Mouse (Mus musculus) heart, embryonic 14.5 days (tissue): ENCODE measurements around the gene Rhou. TPM values are rescaled to one million over a fixed set of nuclear protein-coding genes. Genes with fewer than 3 reads are reported as not detected.
A peak's percentile ranks its signal among the peaks of the same experiment; 100 is the strongest.

Experiments
- ATAC-seq: fragments of 200-750 bp; cut with Nextera tagmentation; 2 replicates; pipeline ENCODE4 v1.8.0; 2017; ENCODE audit warnings: low read depth, moderate TSS enrichment; ENCODE audit not compliant: insufficient number of reproducible peaks, insufficient read depth, low FRiP score
- H3K27ac ChIP-seq, 2 experiments: fragments of 200-500 bp in 1 of 2; fragments of 300-500 bp in 1 of 2; sonication (generic) in 1 of 2; replicated peaks in 1 of 2; 2 replicates each; pipeline ENCODE4 v1.5.1; 2012 to 2014; ENCODE audit warnings: low read depth in 2 of 2, low read length in 2 of 2, control low read depth in 1 of 2, mild to moderate bottlenecking in 1 of 2, mixed read lengths in 1 of 2; ENCODE audit not compliant: control insufficient read depth in 1 of 2, insufficient read depth in 1 of 2
- H3K27me3 ChIP-seq: fragments of 300-500 bp; sonication (generic); 2 replicates; pipeline ENCODE4 v1.6.1; 2014; ENCODE audit warnings: mild to moderate bottlenecking, low read length, control low read depth; ENCODE audit not compliant: control insufficient read depth, insufficient read depth
- H3K36me3 ChIP-seq: fragments of 300-500 bp; sonication (generic); 2 replicates; pipeline ENCODE4 v1.6.1; 2014; ENCODE audit warnings: mild to moderate bottlenecking, control low read depth, low read length, mixed read lengths; ENCODE audit not compliant: control insufficient read depth, insufficient read depth
- H3K4me1 ChIP-seq, 2 experiments: fragments of 200-500 bp in 1 of 2; fragments of 300-500 bp in 1 of 2; sonication (generic) in 1 of 2; 2 replicates each; pipeline ENCODE4 v1.6.1; 2012 to 2014; ENCODE audit warnings: low read length in 2 of 2, control low read depth in 1 of 2, mixed read lengths in 1 of 2; ENCODE audit not compliant: control insufficient read depth in 2 of 2, insufficient read depth in 2 of 2
- H3K4me2 ChIP-seq: fragments of 300-500 bp; sonication (generic); 2 replicates; pipeline ENCODE4 v1.6.1; 2014; ENCODE audit warnings: mild to moderate bottlenecking, low read length
- H3K4me3 ChIP-seq, 2 experiments: fragments of 200-500 bp in 1 of 2; fragments of 300-500 bp in 1 of 2; sonication (generic) in 1 of 2; 2 replicates each; pipeline ENCODE4 v1.5.1; 2012 to 2014; ENCODE audit warnings: low read length in 2 of 2, mild to moderate bottlenecking in 2 of 2, control low read depth in 1 of 2, low read depth in 1 of 2, moderate library complexity in 1 of 2; ENCODE audit not compliant: control insufficient read depth in 1 of 2, insufficient read depth in 1 of 2
- H3K9ac ChIP-seq: fragments of 300-500 bp; sonication (generic); 2 replicates; pipeline ENCODE4 v1.6.1; 2014; ENCODE audit warnings: mild to moderate bottlenecking, low read length
- H3K9me3 ChIP-seq: fragments of 300-500 bp; sonication (generic); 2 replicates; pipeline ENCODE4 v1.6.1; 2016; ENCODE audit warnings: low read length, control low read depth; ENCODE audit not compliant: control insufficient read depth
- WGBS: fragments of 180-500 bp; shearing (Covaris S2); extraction: QIAGEN DNeasy Blood & Tissue Kit; methylation state at CpG from one replicate; pipeline ENCODE4 v1.1.7; 2014; 5-methylcytosine and 5-hydroxymethylcytosine counted together
- polyA plus RNA-seq: library from polyadenylated mRNA; unstranded; fragments of >200 nt; fragmentation: Nextera tagmentation; extraction: Ambion mirVana; gene quantifications from 2 replicates; pipeline ENCODE4 v1.2.1, GENCODE M21; 2014

Gene Rhou
- polyA plus RNA-seq, 1 experiment from 2014 or later, result 10.0 TPM

DNA sequence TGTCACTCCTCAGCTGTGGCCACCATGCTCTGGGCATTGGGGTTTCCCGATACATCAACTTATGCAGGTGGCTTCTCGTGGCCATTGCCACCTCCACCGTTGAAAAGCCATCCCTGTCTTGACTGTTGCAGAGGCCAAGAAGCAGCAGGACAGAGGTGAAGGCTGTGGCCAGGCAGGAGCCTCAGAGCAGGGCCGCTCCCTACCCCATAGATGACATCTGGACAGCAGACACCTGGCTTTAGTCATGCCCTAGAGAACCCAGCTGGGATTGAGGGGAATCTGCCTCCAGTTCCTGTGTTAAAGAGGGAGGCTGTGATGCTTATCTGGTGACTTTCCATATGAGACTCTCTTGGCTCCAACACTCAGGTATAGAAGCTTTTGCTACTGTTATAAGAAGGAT lies 24.7 kb downstream of the Rhou start:
- WGBS, result 82% methylated on average over 4 of the region's 4 CpGs
- ATAC-seq, result no peak

GRCm38 (mm10) chr8:123682073-123682761 lies 28.5 kb downstream of the Rhou start:
- no peaks in the 10 kb centered on the region for H3K9me3 ChIP-seq
- no peaks in the 10 kb centered on the region for H3K27me3 ChIP-seq
- no peak overlapping the region for H3K27ac ChIP-seq
- 21% methylated on average over 18 of the region's 18 CpGs for WGBS
- peak overlapping the region; percentile 27; the same call in 1 of the 2 replicates for H3K4me2 ChIP-seq
- no peaks in the 10 kb centered on the region for H3K36me3 ChIP-seq
- no peak overlapping the region for H3K4me3 ChIP-seq
- no peak for ATAC-seq
- no peak overlapping the region for H3K9ac ChIP-seq
- peaks cover 0 to 2% of the 10 kb centered on the region in 2 experiments; a peak in 1 of 4 replicates for H3K4me1 ChIP-seq

More for the DNA sequence above, 24.7 kb downstream of the Rhou start:
- H3K4me3 ChIP-seq, result no peak overlapping the region
- no peaks in the 10 kb centered on the region for H3K36me3 ChIP-seq
- no peaks in the 10 kb centered on the region for H3K9me3 ChIP-seq
- H3K4me2 ChIP-seq, result no peak overlapping the region
- H3K9ac ChIP-seq, result no peak overlapping the region
- H3K4me1 ChIP-seq, result peaks cover 7 to 12% of the 10 kb centered on the region in 2 experiments
- H3K27ac ChIP-seq, result no peak overlapping the region
- no peaks in the 10 kb centered on the region for H3K27me3 ChIP-seq

DNA sequence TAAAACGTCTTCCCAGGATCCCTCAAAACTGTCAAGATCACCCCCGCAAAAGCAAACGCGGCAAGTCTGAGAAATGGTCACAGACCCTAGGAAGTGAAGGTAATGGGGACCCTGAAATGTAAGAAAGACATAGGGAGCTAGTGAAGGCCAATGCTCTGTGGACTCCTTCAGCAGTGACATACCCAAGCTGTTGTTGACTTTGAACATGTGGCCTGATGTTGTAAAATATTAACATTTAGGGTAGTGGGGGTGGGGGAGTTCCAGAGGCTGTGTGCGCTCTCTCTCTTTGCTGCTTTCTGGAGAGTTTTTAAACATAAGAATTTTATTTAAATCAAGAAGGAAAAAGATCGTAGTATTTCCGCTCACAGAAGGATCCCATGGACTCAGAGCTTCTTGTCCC lies 29.6 kb downstream of the Rhou start:
- WGBS, result 59% methylated on average over 7 of the region's 7 CpGs
- no peak for ATAC-seq
- H3K4me1 ChIP-seq, result peaks cover 0 to 2% of the 10 kb centered on the region in 2 experiments; a peak in 1 of 4 replicates
- H3K36me3 ChIP-seq, result no peaks in the 10 kb centered on the region
- no peak overlapping the region for H3K9ac ChIP-seq
- H3K27ac ChIP-seq, result no peak overlapping the region
- H3K9me3 ChIP-seq, result no peaks in the 10 kb centered on the region
- no peak overlapping the region for H3K4me2 ChIP-seq
- no peaks in the 10 kb centered on the region for H3K27me3 ChIP-seq
- no peak overlapping the region for H3K4me3 ChIP-seq

DNA sequence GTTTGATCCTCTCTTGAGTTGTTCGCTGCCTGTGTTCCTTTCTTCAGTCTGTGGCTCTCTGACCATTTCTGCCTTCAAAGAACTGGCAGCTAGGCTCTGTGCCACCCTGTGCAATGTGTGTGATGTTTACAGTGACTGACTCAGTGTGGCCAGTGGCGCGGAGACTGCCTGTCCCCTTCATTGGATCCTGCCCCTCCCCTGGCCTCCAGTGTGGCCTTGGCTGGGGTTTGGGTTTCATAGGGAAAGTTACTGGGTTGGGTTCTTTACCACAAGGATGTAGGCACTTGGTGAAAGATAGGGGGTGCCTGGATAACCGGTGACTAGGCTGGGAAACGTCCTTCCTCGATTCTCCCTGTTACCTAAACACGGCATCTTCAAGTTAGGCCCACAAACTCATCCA lies 31.1 kb downstream of the Rhou start:
- H3K4me3 ChIP-seq, result no peak overlapping the region
- no peaks in the 10 kb centered on the region for H3K36me3 ChIP-seq
- no peak overlapping the region for H3K4me2 ChIP-seq
- WGBS, result 83% methylated on average over 7 of the region's 7 CpGs
- H3K9me3 ChIP-seq, result no peaks in the 10 kb centered on the region
- no peaks in the 10 kb centered on the region for H3K27me3 ChIP-seq
- no peak overlapping the region for H3K9ac ChIP-seq
- H3K4me1 ChIP-seq, result peaks cover 0 to 3% of the 10 kb centered on the region in 2 experiments; a peak in 1 of 4 replicates
- H3K27ac ChIP-seq, result no peak overlapping the region
- ATAC-seq, result no peak

DNA sequence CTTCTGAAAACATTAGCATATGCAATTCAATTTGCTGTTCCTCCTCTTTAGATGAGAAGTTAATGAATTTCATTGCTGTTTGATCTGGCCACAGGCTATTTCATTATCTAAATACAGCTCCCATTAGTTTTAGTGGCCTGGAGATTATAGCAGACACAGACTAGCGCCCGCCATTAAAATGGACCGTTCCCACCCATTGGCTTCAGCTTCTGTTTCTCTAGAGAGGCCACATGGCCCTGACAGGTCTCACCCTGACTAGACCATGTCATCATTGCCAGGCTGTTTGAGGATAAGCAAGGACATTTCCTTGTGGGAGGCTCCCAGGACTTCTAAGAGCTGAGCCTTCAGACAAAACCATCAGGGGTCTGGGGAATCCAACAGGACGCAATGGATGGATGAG lies 31.7 kb downstream of the Rhou start:
- H3K4me1 ChIP-seq, result peaks cover 0 to 3% of the 10 kb centered on the region in 2 experiments; a peak in 1 of 4 replicates
- no peaks in the 10 kb centered on the region for H3K9me3 ChIP-seq
- H3K36me3 ChIP-seq, result no peaks in the 10 kb centered on the region
- no peak overlapping the region for H3K9ac ChIP-seq
- no peak overlapping the region for H3K27ac ChIP-seq
- no peak overlapping the region for H3K4me3 ChIP-seq
- no peak for ATAC-seq
- no peak overlapping the region for H3K4me2 ChIP-seq
- no peaks in the 10 kb centered on the region for H3K27me3 ChIP-seq
- 83% methylated on average over 4 of the region's 4 CpGs for WGBS

- H3K4me3 ChIP-seq, result no peak overlapping the region
- H3K4me1 ChIP-seq, result peaks cover 0 to 2% of the 10 kb centered on the region in 2 experiments; a peak in 1 of 4 replicates
- no peaks in the 10 kb centered on the region for H3K36me3 ChIP-seq
- H3K27me3 ChIP-seq, result no peaks in the 10 kb centered on the region
- WGBS, result 48% methylated on average over 4 of the region's 4 CpGs
- H3K4me2 ChIP-seq, result no peak overlapping the region
- no peak overlapping the region for H3K9ac ChIP-seq
- no peak overlapping the region for H3K27ac ChIP-seq
- H3K9me3 ChIP-seq, result no peaks in the 10 kb centered on the region
- ATAC-seq, result no peak
Observed at GRCm38 (mm10) chr8:123687826-123688225, 34.1 kb downstream of the Rhou start.

- ATAC-seq, result no peak
- 83% methylated on average over 10 of the region's 10 CpGs for WGBS
- Histone ChIP-seq H3K9ac (no peak overlapping the region), H3K27me3 (no peaks in the 10 kb centered on the region), H3K4me2 (no peak overlapping the region), H3K4me3 (no peak overlapping the region), H3K9me3 (no peaks in the 10 kb centered on the region), H3K27ac (no peak overlapping the region), H3K36me3 (no peaks in the 10 kb centered on the region), H3K4me1 (peaks cover 0 to 3% of the 10 kb centered on the region in 2 experiments; a peak in 1 of 4 replicates)
Observed at GRCm38 (mm10) chr8:123692165-123692962, 38.6 kb downstream of the Rhou start.
